Mouse (Mus musculus) cortical plate, adult 2 months (tissue): ENCODE results near the gene Dzank1.
A peak's percentile ranks its signal among the peaks of the same experiment; 100 is the strongest.

Experiments used
- CTCF ChIP-seq: fragments of 200-500 bp; IDR thresholded peaks from 2 replicates; pipeline ENCODE4 v1.5.1; 2011; ENCODE audit warnings: mild to moderate bottlenecking, control low read depth, low read length; ENCODE audit not compliant: insufficient read depth; ENCODE audit errors: extremely low read depth
- POLR2A ChIP-seq: fragments of 200-500 bp; IDR thresholded peaks from 2 replicates; pipeline ENCODE4 v1.6.1; 2011; ENCODE audit warnings: mild to moderate bottlenecking, low read length, control low read depth; ENCODE audit not compliant: insufficient read depth; ENCODE audit errors: extremely low read depth

- TF ChIP-seq CTCF: no peak
- TF ChIP-seq POLR2A: peak; percentile 46; the same call in 1 of the 2 replicates
Measured at GRCm38 (mm10) chr2:144525856-144526255, 1.4 kb downstream of the Dzank1 start.
